Mouse (Mus musculus) forebrain, embryonic 15.5 days (tissue): ENCODE data around the gene Tmem160. TPM values are rescaled to one million over a fixed set of nuclear protein-coding genes. Genes with fewer than 3 reads are reported as not detected.

Experiments used
- ATAC-seq: fragments of 200-750 bp; cut with Nextera tagmentation; replicated peaks from 2 replicates; pipeline ENCODE4 v1.8.0; 2017; ENCODE audit warnings: mild to moderate bottlenecking, moderate TSS enrichment, moderate library complexity
- H3K27ac ChIP-seq: fragments of 300-500 bp; sonication (generic); replicated peaks from 2 replicates; pipeline ENCODE4 v1.5.1; 2015; ENCODE audit warnings: mild to moderate bottlenecking, inconsistent platforms
- H3K27me3 ChIP-seq: fragments of 300-500 bp; sonication (generic); 2 replicates; pipeline ENCODE4 v1.6.1; 2015; ENCODE audit warnings: inconsistent platforms
- H3K36me3 ChIP-seq: fragments of 300-500 bp; sonication (generic); 2 replicates; pipeline ENCODE4 v1.6.1; 2015; ENCODE audit warnings: mild to moderate bottlenecking, inconsistent platforms
- H3K4me1 ChIP-seq: fragments of 300-500 bp; sonication (generic); 2 replicates; pipeline ENCODE4 v1.6.1; 2015; ENCODE audit warnings: inconsistent platforms
- H3K4me2 ChIP-seq: fragments of 300-500 bp; sonication (generic); replicated peaks from 2 replicates; pipeline ENCODE4 v1.6.1; 2015; ENCODE audit warnings: mild to moderate bottlenecking, inconsistent platforms
- H3K4me3 ChIP-seq: fragments of 300-500 bp; sonication (generic); 2 replicates; pipeline ENCODE4 v1.5.1; 2015; ENCODE audit warnings: mild to moderate bottlenecking, inconsistent platforms
- H3K9ac ChIP-seq: fragments of 300-500 bp; sonication (generic); replicated peaks from 2 replicates; pipeline ENCODE4 v1.6.1; 2015; ENCODE audit warnings: mild to moderate bottlenecking, inconsistent platforms
- H3K9me3 ChIP-seq: fragments of 300-500 bp; sonication (generic); 2 replicates; pipeline ENCODE4 v1.6.1; 2016; ENCODE audit warnings: inconsistent platforms
- WGBS: fragments of 180-500 bp; shearing (Covaris S2); methylation state at CpG from one replicate; pipeline ENCODE4 v1.1.7; 2015; ENCODE audit warnings: mixed read lengths; 5-methylcytosine and 5-hydroxymethylcytosine counted together
- polyA plus RNA-seq: library from polyadenylated mRNA; unstranded; fragments of >200 nt; fragmentation: Nextera tagmentation; extraction: Ambion mirVana; gene quantifications from 2 replicates; pipeline ENCODE4 v1.2.1, GENCODE M21; 2015

Tmem160 gene
- polyA plus RNA-seq, 1 experiment from 2014 or later, result 63.5 TPM

DNA sequence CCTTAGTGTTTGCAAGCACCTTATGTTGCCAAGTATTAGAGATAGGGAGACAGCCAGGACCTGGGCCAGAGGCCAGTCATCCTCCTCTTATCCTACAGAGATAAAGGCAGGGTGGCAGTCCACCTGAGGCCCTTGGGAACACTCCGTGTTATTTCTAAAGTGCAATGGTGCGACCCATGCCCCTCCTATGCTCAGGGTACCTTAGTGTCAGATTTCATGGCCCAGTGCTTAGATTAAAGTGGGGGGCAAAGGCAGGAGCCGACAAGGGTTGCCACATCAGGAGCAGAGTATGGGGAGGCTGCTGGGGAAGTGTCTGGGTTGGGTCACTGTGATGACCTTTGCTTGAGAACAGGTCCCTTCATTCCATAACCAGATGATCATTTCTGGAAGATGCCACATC, 43.7 kb downstream of the Tmem160 start:
- no peak overlapping the region for H3K4me3 ChIP-seq
- peaks cover 40% of the 10 kb centered on the region for H3K36me3 ChIP-seq
- H3K4me1 ChIP-seq, result no peaks in the 10 kb centered on the region
- no peak for ATAC-seq
- H3K9me3 ChIP-seq, result no peaks in the 10 kb centered on the region
- no peak overlapping the region for H3K4me2 ChIP-seq
- no peak overlapping the region for H3K9ac ChIP-seq
- no peak overlapping the region for H3K27ac ChIP-seq
- H3K27me3 ChIP-seq, result no peaks in the 10 kb centered on the region
- 90% methylated on average over 3 of the region's 3 CpGs for WGBS

DNA sequence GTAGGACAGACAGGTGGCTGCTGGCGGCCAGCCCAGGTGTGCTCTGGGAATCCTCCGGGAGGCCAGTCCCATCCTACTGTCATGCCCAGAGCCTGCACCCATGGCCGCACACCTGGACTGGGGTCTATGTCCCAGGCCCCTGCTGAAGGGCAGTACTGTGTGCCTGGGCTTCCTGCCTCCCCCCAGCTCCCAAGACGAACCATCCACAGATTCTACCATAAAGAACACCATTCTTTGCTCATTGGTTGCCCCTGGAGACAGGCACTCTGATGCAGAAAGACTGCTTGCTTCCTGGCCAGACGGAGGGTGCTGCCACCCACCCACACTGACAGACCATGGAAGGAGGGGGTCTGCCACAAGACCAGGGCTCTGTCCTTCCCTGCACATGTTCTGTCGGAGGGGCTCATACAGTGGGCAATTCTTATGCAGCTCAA, 47.1 kb downstream of the Tmem160 start:
- Histone ChIP-seq H3K4me2 (no peak overlapping the region), H3K4me3 (no peak overlapping the region), H3K9ac (no peak overlapping the region), H3K27ac (no peak overlapping the region), H3K27me3 (no peaks in the 10 kb centered on the region), H3K9me3 (no peaks in the 10 kb centered on the region), H3K4me1 (no peaks in the 10 kb centered on the region), H3K36me3 (peaks cover 69% of the 10 kb centered on the region)
- ATAC-seq, result peak; percentile 49; the same call in 1 of the 2 replicates
- WGBS, result 81% methylated on average over 6 of the region's 6 CpGs

- 86% methylated on average over 4 of the region's 4 CpGs for WGBS
- H3K27me3 ChIP-seq, result no peaks in the 10 kb centered on the region
- no peak overlapping the region for H3K4me2 ChIP-seq
- H3K9ac ChIP-seq, result no peak overlapping the region
- no peaks in the 10 kb centered on the region for H3K9me3 ChIP-seq
- ATAC-seq, result no peak
- peaks cover 71% of the 10 kb centered on the region for H3K36me3 ChIP-seq
- no peaks in the 10 kb centered on the region for H3K4me1 ChIP-seq
- H3K4me3 ChIP-seq, result no peak overlapping the region
- H3K27ac ChIP-seq, result no peak overlapping the region
Observed at GRCm38 (mm10) chr7:16501571-16501970, 49.0 kb downstream of the Tmem160 start.

DNA sequence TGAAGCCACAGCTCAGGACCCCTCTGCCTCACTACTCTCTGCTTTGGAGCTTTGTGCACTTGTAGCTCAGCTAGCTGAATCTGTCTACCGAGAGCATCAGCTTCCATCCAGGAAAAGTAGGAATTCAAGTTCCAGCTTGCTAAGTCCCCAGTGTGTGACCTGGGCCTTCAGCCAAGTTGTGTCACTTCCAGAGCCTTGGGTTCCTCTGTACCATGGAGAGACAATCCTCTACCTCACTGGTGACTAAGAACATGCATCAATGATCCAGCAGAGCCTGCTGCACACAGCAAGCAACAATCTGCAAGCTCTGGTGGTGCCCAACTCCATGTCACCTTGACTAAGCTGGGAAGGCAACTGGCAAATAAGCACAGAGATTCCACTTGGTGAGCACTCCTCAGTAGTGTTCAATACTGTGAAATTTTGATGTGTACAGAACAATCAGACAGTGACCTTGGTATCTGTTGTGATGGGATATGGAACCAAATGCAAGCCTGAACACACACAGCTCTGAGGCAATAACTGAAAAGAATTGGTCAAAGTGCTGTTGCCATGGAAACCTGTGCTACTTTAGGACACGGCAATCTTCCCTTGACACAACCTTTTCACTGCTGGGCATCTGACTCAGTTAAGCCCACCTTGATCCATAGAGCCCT, 52.1 kb downstream of the Tmem160 start:
- Histone ChIP-seq H3K9me3 (no peaks in the 10 kb centered on the region), H3K27me3 (no peaks in the 10 kb centered on the region), H3K27ac (no peak overlapping the region), H3K4me3 (no peak overlapping the region), H3K4me2 (no peak overlapping the region), H3K9ac (no peak overlapping the region), H3K4me1 (no peaks in the 10 kb centered on the region), H3K36me3 (peaks cover 57% of the 10 kb centered on the region)
- WGBS, result 70% methylated on average over 2 of the region's 2 CpGs
- no peak for ATAC-seq

Other genes with a start within 250 kb of the Tmem160 start
- gene Dhx34, start 230.7 kb upstream of the Tmem160 start, polyA plus RNA-seq, result 15.3 and 17.4 TPM in 2 replicates
- gene C5ar2, start 208.6 kb upstream of the Tmem160 start, polyA plus RNA-seq, result 0.06 TPM in 1 of 2 replicates, not detected in the other
- gene C5ar1, start 193.2 kb upstream of the Tmem160 start, polyA plus RNA-seq, result 1.1 and 1.3 TPM in 2 replicates
- 27.0 and 27.5 TPM in 2 replicates for gene Inafm1, start 179.2 kb upstream of the Tmem160 start, polyA plus RNA-seq
- 31.1 and 35.5 TPM in 2 replicates for gene Ccdc9, start 166.0 kb upstream of the Tmem160 start, polyA plus RNA-seq
- 16.7 and 18.5 TPM in 2 replicates for gene Bbc3, start 144.4 kb upstream of the Tmem160 start, polyA plus RNA-seq
- 290 and 303 TPM in 2 replicates for gene Sae1, start 65.0 kb upstream of the Tmem160 start, polyA plus RNA-seq
- 22.3 and 25.2 TPM in 2 replicates for gene Zc3h4, start 51.9 kb upstream of the Tmem160 start, polyA plus RNA-seq
- gene Npas1, start 24.9 kb downstream of the Tmem160 start, polyA plus RNA-seq, result 5.1 and 6.7 TPM in 2 replicates
- 37.5 and 38.9 TPM in 2 replicates for gene Arhgap35, start 162.2 kb downstream of the Tmem160 start, polyA plus RNA-seq
- not detected in 2 replicates for gene Ceacam15, start 222.9 kb downstream of the Tmem160 start, polyA plus RNA-seq